Mouse (Mus musculus): ENCODE measurements around the gene Ssrp1.
A peak's percentile ranks its signal among the peaks of the same experiment; 100 is the strongest.

Gene Ssrp1

GRCm38 (mm10) chr2:85037047-85038026 is at the start of gene Ssrp1, which contains the start of gene P2rx3:
Ssrp1 (plus strand) TSS chr2:85037234.
P2rx3 (minus strand) TSS chr2:85037462.
- peak; percentile 89 for DNase-seq

GRCm38 (mm10) chr2:84987930-84988329 is 49.1 kb upstream of the Ssrp1 start, which contains the start of gene Prg3:
Prg3 (plus strand) TSS chr2:84988215.
- DNase-seq = no peak

DNA sequence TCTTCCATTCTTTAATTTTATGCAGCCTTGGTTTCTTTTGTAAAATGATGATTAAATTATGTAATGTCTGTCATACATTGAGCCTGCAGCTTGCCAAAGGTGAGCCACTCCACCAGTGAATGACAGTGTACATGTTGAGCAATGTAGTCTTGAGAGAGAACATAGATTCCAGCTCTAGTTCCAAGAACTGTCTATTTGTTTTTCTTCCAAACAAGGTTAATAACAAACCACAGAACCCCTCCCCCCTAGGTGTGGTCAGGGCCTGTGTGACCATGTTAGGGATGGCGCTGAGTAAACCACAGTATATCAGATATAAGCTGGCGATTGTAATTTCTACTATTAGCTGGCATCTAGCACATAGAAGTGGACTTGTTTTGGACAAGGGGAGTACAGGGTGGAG is 40.7 kb upstream of the Ssrp1 start:
- no peak for DNase-seq

DNA sequence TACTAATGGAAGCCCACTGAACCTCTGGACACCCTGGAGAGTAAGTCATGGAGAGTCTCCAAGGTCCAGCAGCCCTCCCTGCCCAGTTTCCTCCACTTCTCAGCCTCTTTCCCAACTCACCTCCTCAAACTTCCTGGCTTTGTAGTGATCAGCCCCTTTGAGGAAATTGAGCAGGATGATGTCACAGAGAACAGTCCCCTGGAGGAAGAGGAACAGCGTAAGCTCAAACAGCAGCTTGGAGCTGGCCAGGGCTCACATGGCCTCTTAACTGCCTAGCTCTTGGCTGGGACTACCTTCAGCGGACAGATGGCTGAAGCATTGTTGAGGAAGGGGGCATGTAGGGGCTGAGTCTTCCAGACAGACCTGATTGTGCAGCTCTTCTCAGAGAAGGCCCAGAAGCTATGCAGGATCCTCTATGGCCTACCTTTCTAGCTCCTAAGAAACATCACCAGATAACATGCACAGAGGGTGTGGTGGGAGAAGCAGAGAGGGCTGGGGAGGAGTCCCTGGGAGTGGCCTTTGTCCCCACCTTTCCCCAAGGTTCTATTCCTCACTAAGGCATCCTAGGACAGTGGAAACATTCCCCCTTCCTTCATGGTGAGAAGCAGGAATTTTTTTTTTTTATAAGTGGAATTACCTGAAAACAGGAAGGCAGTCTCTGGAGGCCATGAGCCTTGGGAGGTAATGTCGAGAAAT is 37.4 kb upstream of the Ssrp1 start:
- no peak for DNase-seq

- DNase-seq = no peak
Measured at GRCm38 (mm10) chr2:85001497-85001896, 35.5 kb upstream of the Ssrp1 start.

- no peak for DNase-seq
Measured at GRCm38 (mm10) chr2:85002575-85002974, 34.5 kb upstream of the Ssrp1 start.

GRCm38 (mm10) chr2:85004341-85004740 is 32.7 kb upstream of the Ssrp1 start:
- no peak for DNase-seq

- DNase-seq = no peak
Measured at GRCm38 (mm10) chr2:85006600-85006999, 30.4 kb upstream of the Ssrp1 start.

- DNase-seq = peak; percentile 2
Measured at GRCm38 (mm10) chr2:85007729-85008128, 29.3 kb upstream of the Ssrp1 start.

DNA sequence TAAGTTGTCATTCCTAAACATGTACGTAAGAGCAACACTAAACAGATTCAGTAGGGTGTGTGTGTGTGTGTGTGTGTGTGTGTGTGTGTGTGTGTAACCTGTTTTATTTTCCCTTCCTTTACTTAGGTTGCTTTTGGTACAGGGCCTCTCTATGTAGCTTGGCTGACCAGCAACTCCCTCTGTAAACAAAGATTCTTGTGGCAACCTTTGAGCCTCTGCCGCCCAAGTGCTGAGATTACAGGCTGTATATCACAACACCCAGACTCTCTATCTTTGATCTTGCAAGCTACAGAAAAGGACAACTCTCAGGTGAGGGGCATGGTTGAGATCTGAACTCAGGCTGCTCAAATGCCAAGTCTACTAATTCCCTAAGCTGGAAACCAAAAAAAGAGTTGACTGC is 27.8 kb upstream of the Ssrp1 start:
- no peak for DNase-seq

- no peak for DNase-seq
Measured at GRCm38 (mm10) chr2:85011906-85012604, 25.0 kb upstream of the Ssrp1 start.

GRCm38 (mm10) chr2:85012679-85013078 is 24.4 kb upstream of the Ssrp1 start:
- DNase-seq = no peak

DNA sequence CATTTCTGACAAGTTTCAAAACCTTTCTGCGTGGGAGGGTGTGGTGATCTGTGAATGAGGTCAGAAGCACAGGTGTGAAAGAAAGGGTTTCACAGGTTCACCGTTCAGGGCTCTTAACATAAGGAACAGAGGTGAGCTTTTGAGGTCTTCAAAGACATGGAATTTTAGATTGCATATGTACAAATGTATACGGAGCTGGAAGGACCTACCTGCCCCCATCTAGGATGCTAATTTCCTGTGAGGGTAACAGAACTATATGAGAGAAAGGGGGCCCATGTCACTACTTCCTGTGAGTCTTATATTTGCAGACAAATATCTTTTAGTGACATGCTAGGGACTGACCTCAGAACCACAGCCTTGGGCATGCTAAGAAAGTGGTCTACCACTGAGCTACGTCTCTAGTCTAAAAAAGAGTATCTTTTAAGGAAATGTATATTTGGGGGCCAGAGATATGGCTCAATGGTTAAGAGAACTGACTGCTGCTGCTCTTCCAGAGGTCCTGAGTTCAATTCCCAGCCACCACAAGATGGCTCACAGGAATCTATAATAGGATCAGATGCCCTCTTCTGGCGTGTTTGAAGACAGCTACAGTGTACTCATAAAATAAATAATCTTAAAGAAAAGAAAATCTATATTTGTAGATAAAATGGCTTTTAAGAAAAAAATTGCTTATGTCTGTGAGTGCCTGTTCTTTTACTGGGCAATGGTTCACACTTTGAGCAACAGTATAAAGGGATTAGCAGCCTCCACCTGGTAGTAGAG is 23.0 kb upstream of the Ssrp1 start:
- no peak for DNase-seq

DNA sequence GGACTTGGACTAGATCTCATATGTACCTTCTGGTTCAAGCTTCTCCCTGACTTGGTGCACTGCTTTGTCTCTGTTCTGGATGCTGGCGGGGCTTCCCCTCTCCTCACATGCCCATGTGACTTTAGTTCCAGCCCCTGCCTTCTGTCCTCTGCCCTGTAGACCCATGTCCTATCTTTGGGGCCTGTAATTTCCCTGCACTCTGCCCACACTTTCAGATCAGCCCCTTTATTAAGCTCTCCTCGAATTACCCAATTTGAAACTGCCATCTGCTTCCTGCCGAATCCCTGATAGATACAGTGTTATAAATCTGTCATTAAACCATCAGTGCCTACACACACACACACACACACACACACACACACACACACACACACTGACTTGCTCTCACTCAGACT is 22.4 kb upstream of the Ssrp1 start:
- no peak for DNase-seq

- DNase-seq = no peak
Measured at GRCm38 (mm10) chr2:85022043-85022442, 15.0 kb upstream of the Ssrp1 start.

DNA sequence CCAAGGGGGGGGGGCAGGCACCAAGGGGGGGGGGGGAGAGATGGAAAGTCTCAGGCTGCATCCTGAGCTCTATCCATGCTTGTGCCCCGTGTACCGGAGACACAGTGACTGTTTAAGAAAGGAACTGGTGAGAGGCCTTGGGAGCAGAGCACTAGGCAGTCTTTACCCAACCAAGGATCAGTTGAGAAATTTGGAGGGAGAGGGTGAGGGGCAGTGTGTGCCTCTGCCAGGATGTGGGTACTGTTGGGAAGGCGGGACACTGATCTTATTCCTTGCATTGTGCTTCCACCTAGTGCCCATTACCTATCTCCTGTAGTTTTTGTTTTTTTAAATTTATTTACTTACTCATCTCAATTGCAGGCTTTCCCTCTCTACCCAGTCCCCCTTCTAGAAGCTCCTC is 10.9 kb upstream of the Ssrp1 start:
- no peak for DNase-seq

- DNase-seq = no peak
Measured at GRCm38 (mm10) chr2:85027281-85027680, 9.8 kb upstream of the Ssrp1 start.

- no peak for DNase-seq
Measured at GRCm38 (mm10) chr2:85029897-85030296, 7.1 kb upstream of the Ssrp1 start.

- DNase-seq = no peak
Measured at GRCm38 (mm10) chr2:85030989-85031388, 6.0 kb upstream of the Ssrp1 start.

DNA sequence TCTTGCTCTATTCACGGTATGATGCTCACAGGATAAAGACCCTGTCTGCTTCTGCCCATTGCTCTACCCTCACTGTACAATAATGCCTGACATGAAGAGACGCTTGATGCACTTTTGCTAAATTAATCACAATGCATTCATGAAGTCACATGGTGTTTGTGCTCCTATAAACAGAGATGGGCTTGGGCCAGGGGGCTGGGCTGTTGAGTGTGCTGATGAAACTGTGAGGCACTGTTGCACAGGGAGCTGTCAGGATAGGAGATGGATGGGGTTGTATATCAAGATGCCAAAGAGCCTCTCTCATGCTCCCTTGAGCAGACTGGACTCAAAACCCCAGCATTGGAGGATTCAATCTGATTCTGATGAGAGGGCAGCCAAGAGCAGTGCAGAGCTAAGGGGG is 3.9 kb upstream of the Ssrp1 start:
- DNase-seq = no peak

- DNase-seq = no peak
Measured at GRCm38 (mm10) chr2:85034169-85034568, 2.9 kb upstream of the Ssrp1 start.

GRCm38 (mm10) chr2:85036507-85037046 is 457 bp upstream of the Ssrp1 start:
- DNase-seq = no peak

All from cerebellum, adult 8-10 months (tissue).